Mouse (Mus musculus) lung, postnatal 0 days (tissue): ENCODE measurements at regions not wholly inside any gene's neighbourhood (a gene's known extent, or its start where the extent isn't known, plus 50 kb on each side); places are given as distances from the start of the nearest gene placed in this dataset.

ENCODE experiments used
- CTCF ChIP-seq: IDR thresholded peaks from 2 replicates; pipeline ENCODE4 v1.5.1; 2016; ENCODE audit warnings: antibody characterized with exemption, mild to moderate bottlenecking
- EP300 ChIP-seq: IDR thresholded peaks from 2 replicates; pipeline ENCODE4 v1.6.1; 2016; ENCODE audit warnings: antibody characterized with exemption, mild to moderate bottlenecking, control low read depth

DNA sequence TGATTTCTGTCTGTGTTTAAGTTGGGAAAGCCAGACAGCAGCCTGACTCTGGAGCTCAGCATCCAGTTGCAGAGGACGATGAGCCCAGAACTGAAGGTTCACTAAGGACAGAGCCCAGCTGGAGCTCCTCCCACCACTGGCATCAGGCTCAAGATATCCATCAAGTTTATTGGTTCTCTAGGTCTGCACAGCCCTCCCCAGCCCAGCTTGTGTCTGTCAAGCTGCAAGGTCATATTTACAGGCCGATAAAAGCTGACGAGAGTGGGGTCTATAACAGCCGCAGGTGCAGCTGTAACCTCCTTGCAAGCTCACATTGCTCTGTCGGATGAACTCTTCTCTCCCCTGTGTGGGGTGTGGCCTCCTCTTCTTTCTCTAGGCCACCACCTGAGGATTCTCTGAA lies 184.3 kb downstream of the Ajap1 start:
- TF ChIP-seq CTCF (no peak), EP300 (no peak)
